Mouse (Mus musculus) MEL (cell line): ENCODE measurements around the gene Arhgef9.

Source experiments
- E2F4 ChIP-seq: IDR thresholded peaks from 2 replicates; pipeline ENCODE4 v1.6.1; 2011; ENCODE audit warnings: low read depth, low read length, improper control_type of control experiment, borderline replicate concordance
- EP300 ChIP-seq, 2 experiments: IDR thresholded peaks; 2 replicates each; pipeline ENCODE4 v1.6.1; 2011; ENCODE audit warnings: improper control_type of control experiment in 2 of 2, low read length in 2 of 2, low read depth in 1 of 2, mild to moderate bottlenecking in 1 of 2
- MAX ChIP-seq: IDR thresholded peaks from 2 replicates; pipeline ENCODE4 v1.6.1; 2011; ENCODE audit warnings: low read length, improper control_type of control experiment
- MXI1 ChIP-seq: IDR thresholded peaks from 2 replicates; pipeline ENCODE4 v1.6.1; 2011; ENCODE audit warnings: mild to moderate bottlenecking, low read depth, low read length, improper control_type of control experiment
- USF2 ChIP-seq, 2 experiments: IDR thresholded peaks; 2 replicates each; pipeline ENCODE4 v1.6.1; 2011 to 2012; ENCODE audit warnings: improper control_type of control experiment in 2 of 2, low read length in 2 of 2, borderline replicate concordance in 1 of 2, inconsistent platforms in 1 of 2, low read depth in 1 of 2, mild to moderate bottlenecking in 1 of 2; ENCODE audit not compliant: insufficient read depth in 1 of 2

- TF ChIP-seq MXI1 (no peak), E2F4 (no peak), EP300 (IDR thresholded peaks at IDR 0.05; ENCODE audit: low read depth in 1 of 2, low read length in 2 of 2) (no peak), USF2 (IDR thresholded peaks at IDR 0.05; ENCODE audit: borderline replicate concordance in 1 of 2, insufficient read depth in 1 of 2, low read depth in 1 of 2, low read length in 2 of 2) (no peak), MAX (no peak)
These were observed 20.7 kb downstream of the Arhgef9 start for GRCm38 (mm10) chrX:95175978-95176377.
